Mouse (Mus musculus): ENCODE measurements around the gene Rif1. TPM values are rescaled to one million over a fixed set of nuclear protein-coding genes. Genes with fewer than 3 reads are reported as not detected.

Rif1 gene
- 10 to 100 TPM; 24.1 to 26.4 TPM for total RNA-seq (2021)
- 0.40 and 1.1 TPM in 2 replicates for polyA plus RNA-seq (2012; rRNA removed)
- long read RNA-seq = 0 reads

DNA sequence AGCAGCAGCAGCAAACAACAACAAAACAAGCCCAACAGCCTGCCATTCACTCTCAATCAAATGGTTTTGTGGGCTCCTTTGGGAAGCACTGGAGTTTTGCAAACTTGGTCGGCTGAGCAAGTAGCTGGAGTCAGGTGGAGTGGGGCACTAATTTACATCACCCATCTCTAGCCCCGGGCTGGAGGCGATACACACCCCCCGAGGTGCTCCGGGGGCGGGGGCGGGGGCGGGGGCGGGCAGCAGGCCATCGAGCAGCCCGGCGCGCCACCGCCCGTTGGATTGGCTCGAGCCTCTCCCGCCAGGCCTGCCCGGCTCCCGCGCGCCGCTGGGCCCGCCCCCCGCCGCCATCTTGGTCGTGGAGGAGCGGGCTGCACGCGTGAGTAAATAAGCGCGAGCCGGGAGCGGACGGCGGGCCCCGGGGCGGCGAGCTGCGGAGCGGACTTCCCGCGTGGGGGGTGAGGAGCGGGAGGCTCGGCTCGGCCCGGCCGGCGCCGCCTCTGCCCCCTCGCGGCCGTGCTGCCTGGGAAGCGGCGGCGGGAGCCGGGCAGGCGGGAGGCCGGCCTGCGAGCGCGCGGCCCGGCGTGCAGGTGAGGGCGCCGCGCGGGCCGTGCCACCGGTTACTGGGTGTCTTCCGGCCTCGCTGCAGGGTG, at the start of gene Rif1:
Gene Rif1, plus strand, starts transcription at position 342 of the 650 bp plus-strand sequence.
- peak; percentile 94 for DNase-seq

DNA sequence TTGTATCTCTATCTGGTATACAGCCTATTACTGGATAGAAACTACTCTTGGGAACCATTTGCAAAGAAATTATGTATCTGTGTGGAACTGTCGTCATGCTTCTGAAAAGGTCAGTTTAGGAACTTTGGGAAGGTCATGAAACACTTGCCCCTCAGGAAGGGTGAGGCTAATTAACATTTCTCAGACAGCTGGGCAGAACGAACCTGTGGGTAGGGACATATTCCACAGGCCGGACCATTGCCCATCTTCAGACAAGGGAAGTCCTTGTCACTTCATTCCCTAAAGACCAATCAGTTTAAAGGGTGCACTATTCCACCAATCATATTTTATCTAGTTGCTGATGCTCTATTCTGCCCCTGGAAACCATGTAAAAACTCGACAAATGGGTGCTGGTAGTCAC, 45.6 kb upstream of the Rif1 start:
- DNase-seq = no peak

DNA sequence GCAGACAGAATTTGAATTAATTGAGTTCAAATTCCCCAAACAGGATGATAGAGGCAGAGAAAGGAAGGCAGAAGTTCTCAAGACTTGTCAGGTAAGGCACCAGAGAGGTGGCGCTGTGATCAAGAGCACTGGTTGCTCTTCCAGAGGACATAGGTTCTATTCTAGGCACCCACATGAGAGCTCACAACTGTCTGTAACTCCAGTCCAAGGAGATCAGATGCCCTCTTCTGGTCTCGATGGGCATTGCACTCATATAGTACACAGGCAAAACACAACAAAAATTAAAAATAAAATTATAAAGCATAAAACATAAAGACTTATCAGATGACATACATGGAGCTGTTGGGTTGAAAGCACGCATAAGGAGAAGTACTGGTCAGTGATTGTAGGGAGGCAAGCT, 43.2 kb upstream of the Rif1 start:
- no peak for DNase-seq

DNA sequence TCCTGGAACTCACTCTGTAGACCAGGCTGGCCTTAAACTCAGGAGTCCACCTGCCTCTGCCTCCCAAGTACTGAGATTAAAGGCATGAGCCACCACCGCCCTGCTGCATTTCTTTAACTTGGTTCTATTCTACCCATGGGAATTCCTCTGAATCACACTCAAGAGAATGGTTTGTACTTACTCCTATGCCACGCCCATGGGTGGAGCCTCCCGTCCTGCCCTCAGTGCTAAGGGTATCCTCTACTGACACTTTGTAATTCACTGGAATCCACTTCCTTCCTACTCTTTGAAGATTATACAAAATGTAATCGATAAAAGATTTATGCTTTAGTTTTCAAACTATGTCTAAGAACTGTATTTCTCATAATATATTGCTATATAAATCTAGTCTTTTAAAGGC, 41.1 kb upstream of the Rif1 start:
- DNase-seq = no peak

DNA sequence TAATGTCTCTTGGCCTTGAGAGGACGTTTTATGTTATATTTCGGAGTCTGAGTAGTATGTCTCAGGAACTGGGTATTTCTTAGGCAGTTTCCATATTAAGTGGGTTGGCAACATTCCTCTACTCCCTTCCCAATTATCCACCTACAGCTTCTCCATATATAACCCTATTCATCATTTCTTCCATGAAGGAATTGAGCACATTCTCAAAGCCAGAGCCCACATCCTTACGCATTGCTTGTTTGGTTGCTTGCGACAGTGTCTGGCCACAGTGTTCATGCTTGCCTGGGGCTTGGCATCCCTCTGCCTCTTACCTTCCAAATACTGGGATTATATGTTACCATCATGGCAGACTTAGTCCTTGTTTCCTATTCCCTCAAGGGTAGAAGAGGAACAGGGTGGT, 38.0 kb upstream of the Rif1 start:
- no peak for DNase-seq

DNA sequence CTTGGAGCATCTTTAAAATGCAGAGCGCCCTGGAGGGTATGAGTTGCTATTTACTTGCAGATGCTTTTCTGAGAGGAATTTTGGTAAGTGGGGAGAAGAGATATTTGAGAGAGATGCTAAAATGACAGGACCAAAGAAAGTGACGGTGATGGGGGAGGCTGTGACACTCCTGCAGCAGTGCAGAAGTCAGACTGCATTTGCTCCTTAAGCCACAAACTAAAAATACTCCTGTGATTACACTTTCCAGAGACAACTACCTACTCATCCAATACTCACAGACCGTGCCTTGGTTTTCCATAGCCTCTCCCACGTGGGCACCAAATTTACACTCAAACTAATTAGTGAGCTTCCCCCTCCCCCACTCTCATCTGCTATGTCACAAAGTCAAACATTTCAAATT, 37.5 kb upstream of the Rif1 start:
- DNase-seq = no peak

DNA sequence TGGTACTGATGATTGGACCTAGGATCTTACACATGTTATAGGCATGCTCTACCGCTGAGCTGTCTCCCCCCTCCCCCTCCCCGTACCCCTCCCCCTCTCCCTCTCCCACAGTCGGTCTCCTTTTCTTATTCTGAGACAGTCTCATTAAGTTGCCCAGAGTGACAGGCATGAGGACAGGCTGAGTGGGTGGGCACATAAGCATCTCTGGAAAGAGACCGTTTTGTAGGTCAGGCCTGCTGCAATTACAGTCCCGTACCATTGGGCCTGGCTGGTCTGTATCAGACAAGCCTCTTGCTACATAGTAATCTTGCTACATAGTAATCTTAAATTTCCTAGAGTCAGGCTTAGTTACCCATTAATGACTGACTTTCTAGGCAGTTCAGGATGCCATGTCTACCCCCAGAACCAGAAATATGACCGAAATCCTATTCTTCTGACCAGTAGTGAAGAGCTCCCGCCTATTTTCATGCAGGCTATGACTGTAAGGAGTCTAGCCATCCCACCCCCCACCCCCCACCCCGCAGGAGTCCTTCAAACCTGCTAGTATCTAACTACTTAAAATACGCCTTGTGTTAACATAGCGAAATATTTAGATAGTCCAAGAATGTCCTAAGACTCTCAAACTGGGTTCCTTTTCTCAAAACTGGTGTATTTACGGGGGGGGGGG, 35.6 kb upstream of the Rif1 start:
- DNase-seq = no peak

DNA sequence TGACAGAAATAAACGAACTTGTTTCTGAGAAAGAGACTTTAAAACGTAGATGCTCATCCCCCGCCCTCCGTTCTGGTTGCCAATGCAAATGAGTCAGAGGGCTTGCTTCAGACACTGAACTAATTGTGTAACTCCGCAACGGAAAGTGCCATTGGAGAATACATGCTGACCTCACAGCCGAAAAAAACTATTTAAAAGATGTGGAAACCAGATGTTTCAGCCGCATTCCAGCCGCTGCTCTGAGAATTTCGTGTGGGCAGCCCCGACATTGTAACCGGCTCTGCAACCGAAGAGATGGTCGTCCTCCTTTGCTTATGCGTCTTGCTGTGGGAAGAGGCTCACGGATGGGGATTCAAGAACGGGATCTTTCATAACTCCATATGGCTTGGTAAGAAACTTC, 34.8 kb upstream of the Rif1 start, which contains the start of gene Tnfaip6:
Gene Tnfaip6, plus strand, starts transcription at position 128 of the 400 bp plus-strand sequence.
- DNase-seq = peak; percentile 85

DNA sequence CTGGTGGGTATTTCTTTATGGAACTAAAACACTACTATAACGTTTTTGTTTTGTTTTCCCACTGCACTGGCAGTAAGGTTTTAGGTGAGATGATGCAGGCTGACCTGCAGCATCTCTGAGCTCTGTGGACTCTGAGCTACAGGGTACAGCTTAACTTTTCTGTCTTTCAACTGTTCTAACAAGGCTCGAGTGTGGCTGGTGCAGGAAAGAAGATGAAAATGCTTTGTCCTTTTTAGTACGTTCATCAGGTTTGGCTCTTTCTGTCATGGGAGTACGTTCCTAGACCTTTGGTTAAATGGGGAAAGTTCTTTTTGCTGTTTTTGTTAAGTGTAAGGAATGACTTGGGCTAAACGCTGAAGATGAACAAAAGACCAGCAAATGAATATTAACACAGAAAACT, 34.1 kb upstream of the Rif1 start:
- DNase-seq = no peak

DNA sequence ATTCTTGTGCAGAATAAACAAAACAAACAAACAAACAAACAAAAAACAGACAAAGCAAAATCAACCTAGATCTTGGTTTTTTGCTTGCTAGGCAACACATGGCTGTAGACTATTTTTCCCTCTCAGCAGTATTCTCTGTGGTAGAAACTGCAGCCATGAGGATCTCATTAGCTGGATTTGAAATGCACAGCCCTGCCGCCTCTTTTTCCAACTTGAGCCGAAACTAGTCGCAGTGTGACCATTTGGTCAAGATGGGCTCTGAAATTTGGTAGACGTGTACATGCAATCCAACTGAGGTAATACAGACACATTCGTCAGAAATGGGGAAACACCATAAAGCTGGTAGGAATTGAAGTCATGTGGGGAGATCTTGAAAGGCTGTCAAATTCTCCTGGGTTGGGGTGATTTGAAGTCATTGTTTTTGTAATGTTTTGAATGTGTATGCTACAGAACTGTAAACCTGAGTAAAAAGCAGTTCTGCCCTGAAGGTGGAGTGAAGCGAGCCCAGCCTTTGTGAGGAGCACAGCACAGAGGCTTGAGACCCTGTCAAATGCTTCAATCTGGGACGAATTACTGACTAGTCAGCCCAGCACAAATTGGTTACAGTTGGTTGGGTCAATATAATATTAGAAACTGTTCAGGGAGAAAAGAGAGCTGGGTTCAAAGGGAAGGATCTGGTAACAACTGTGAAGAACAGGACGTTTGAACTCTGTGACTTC, 33.4 kb upstream of the Rif1 start:
- no peak for DNase-seq

DNA sequence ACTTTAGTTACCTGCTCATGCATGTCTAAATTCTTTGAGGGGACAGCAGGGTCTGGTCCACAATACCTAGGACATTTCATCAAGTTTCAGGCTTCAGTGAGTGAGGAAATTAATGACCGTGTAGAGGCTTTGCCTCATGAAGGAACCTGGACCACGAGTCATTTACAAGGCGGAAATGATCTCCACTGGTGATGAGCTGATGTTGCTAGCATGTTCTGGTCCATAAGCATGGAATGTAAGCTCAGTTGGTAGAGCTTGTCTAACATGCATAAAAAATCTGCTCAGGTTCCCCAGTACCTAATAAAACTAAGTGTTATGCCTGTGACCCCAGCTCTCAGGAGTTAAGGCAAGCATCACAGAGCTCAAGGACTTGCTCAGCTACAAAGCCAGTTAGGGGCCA, 30.5 kb upstream of the Rif1 start:
- no peak for DNase-seq

DNA sequence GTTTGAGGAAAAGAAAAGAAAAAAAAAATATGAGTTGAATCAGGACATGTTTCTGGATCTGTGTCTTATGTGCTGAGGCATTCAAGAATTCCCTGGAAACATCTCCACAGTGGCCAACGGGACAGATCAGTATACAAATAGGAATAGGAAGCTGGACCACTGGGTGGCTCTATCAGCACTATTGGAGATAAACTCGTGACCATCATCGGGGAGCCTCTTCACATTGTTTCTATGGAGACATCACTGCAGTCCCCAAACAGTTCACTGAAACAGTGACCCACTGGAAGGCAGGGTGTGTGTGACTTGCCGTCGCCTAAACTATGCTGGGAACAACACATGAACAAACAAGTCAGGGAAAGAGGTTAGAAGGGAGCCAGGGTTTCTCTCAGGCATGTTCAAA, 29.9 kb upstream of the Rif1 start:
- no peak for DNase-seq

DNA sequence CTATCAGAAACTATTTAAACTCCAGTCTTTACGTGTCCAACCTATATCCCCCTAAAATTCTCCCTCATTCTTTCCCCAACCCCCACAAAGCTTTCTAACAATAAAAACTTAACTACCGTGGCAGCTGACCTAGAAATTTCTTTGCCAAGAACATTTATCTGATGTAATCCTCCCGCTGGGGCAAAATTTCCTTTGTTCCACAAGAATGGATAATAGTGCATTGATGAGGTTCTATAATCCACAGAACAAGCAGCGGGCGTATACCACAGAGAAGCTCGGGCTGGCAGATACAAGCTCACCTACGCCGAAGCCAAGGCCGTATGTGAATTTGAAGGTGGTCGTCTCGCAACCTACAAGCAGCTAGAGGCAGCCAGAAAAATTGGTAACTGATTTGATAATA, 29.1 kb upstream of the Rif1 start:
- no peak for DNase-seq

DNA sequence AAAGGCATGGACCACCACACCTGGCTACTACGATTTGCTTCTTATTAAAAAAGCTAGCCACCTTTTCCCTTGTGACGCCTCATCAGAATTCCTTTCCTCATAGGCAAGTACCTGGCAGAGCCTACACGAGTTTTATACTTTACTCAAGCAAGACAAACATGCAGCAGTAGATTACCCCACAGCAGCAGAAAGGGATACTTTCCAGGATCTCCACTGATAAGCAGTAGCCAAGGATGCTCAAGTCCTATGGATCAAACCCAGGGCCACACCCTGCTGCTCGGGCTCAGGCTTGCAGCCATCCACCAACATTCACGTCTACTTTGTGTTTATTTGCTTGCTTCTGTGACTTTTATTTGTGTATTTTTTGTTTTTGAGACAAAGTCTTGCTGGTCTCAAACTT, 26.6 kb upstream of the Rif1 start:
- DNase-seq = no peak

DNA sequence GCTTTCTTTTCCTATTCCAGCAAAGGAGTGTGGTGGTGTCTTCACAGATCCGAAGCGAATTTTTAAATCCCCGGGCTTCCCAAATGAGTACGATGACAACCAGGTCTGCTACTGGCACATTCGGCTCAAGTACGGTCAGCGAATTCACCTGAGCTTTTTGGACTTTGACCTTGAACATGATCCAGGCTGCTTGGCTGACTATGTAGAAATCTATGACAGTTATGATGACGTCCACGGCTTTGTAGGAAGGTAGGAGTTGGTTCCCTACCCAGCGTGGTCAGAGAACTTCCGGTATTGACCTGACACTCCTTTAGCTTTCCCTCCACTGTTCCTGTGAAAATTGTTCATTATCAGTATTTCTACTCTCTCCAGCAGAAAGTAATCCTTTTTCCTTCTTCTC, 21.8 kb upstream of the Rif1 start:
- no peak for DNase-seq

DNA sequence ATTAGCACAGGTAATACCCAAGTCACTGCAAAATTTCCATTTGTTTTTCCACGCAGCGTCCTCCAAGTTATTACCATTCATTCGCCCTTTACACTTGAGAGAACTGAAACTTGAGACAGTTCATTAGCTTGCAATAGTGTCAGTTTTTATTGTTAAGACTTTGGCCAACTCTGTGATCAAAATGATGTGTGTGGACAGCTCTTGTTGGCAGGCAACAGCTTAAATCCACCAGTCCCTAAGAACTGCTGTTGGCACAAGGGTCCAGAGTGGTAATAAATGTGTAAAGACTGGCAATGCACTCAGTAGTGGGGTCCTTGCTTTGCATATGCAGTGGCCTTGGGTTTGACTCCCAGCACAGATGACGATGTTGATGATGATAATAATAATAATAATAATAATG, 20.3 kb upstream of the Rif1 start:
- DNase-seq = no peak

DNA sequence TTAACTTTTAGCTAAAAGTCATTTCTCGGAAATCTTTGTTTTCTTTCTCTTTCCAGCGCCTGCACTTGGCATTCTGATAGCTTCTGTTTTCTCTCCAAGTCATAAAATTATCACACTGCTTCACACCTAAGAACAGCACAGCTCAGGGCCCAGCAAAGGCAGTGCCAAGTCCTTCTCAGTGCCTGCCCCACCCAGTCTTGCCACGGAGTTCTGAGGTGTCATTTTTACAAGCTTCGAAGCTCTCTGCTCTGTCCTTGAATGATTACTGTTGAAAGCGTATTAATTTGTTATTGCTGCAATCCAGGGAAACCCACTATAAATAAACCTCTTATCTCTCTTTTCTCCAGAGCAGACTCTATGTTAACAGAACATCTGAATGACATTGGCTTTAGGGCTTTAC, 19.1 kb upstream of the Rif1 start:
- DNase-seq = peak; percentile 29

DNA sequence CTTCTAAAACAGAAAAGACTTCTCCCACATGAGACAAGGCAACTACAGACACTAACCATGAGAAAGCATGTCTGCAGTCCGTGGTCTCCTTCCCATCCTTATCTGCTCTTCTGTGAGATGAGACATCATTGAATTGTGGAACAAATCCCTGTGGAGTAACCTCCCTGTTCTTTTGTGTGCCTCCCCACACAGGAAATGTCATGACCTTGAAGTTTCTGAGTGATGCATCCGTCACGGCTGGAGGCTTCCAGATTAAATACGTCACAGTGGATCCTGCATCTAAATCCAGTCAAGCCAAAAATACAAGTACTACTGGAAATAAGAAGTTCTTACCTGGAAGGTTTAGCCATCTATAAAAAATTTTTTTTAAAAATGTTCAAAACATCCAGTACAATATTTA, 17.0 kb upstream of the Rif1 start:
- peak; percentile 76 for DNase-seq

DNA sequence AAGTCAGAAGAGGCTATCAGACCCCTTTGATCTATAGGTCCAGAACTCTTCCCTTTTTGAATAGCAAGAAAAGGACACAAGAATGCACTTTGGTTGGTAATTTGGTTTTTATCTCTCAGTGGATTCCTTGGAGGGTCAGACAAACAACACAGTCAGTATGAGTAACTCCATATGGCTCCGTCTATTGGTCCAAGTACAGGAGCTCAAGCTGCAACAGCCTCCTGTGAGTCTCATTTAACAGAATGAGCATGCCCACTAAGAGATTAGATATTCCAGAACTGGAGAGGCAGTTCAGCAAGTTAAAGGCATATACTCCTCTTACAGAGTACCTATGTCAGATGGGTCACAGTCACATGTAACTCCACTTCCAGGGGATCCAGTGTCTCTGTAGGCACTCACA, 15.5 kb upstream of the Rif1 start:
- DNase-seq = no peak

DNA sequence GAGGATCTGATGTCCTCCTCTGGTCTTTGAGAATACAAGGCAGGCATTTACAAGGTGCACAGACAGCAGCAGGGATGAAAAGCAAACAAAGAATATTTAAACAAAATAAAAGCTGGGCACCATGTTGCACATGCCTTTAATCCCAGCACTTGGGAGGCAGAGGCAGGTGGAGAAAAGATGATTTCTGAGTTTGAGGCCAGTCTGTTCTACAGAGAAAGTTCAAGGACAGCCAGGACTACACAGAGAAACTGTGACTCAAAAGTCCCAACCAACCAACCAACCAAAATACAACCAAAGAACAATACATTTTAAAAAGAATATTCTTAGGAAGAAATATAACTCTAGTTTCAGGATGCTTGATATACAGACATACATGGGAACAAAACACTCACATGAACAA, 15.0 kb upstream of the Rif1 start:
- DNase-seq = peak; percentile 23

DNA sequence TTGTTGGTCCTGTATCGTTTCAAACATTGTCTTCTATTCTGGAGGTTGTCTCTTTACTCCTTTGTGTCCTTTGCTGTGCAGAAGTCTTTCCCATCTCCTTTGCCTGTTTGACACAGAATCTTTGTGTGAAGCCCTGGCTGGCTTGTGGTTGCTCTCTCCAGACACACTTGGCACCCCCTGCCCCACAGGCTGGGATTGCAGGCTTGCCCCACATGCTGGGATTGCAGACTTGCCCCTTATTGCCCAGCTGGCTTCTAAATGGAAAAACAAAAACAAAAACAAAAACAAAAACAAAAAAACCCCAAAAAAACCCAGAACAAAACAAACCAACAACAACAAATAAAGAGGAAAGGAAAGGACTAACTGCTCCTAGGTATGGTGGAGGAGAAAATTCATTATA, 4.0 kb upstream of the Rif1 start:
- DNase-seq = no peak

DNA sequence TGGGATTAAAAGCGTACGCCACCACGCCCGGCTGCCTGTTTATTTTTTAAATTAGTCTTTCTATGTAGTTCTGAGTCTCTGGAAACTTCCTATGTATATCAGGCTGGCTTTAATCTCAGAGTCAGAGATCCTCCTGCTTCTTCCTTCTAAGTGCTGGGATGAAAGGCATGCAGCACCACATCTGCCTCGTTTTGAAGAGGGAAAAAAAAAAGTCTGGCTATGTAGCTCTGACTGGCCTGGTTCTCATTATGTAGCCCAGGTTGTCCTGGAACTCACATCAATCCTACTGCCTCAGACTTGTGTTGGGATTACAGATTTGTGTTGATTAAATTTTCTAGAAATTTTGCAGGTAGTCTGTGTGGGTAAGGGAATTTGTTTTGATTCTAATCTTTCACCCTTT, 1.8 kb upstream of the Rif1 start:
- no peak for DNase-seq

DNA sequence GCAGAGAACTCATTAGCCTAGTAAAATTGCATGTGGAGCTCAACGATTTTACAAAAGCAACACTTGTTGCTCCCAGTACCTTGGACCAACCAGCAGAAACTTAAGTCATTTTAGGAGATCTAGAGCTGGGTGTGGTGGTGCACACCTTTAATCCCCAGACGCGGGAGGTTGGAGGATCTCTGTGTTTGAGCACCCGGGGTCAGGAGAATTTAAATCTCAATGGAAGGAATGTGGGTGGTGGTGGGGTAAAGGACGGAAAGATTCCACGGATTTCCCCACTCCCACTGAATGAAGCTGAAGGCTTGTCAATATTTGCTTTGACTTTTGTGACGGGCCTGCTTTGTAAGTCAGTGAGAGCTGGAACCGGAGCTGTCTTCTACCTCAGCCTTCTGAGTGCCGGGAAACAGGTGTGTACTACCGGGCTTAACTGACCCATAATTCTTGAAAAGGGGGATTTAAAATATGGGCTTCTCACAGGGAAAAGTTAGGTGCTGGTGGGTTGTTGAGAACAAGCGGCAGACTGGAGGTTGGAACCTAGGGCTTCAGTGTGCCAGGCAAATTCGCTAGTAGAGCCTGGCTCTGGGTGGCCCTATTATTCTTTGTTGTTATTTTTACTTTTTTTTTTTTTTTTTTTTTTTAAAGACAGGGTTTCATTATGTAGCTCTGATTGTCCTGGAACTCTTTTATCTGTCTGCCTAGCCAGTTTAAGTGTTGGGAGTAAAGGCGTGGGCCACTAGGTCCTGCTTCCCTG, 1.2 kb upstream of the Rif1 start:
- no peak for DNase-seq

Measured in adrenal gland, adult 2 months (tissue).